Mouse (Mus musculus) cerebellum, postnatal 4 days (tissue): ENCODE data around the gene Spata16.

Experiments used
- DNase-seq, 2 experiments: peaks; one replicate each; pipeline ENCODE4 v3.0.0; 2022; ENCODE audit warnings: low spot score in 2 of 2, mixed read lengths in 1 of 2

Spata16 gene

GRCm38 (mm10) chr3:26970529-26970928, 333.1 kb downstream of the Spata16 start:
- DNase-seq = no peak

GRCm38 (mm10) chr3:26971276-26971675, 333.9 kb downstream of the Spata16 start:
- DNase-seq = no peak

DNA sequence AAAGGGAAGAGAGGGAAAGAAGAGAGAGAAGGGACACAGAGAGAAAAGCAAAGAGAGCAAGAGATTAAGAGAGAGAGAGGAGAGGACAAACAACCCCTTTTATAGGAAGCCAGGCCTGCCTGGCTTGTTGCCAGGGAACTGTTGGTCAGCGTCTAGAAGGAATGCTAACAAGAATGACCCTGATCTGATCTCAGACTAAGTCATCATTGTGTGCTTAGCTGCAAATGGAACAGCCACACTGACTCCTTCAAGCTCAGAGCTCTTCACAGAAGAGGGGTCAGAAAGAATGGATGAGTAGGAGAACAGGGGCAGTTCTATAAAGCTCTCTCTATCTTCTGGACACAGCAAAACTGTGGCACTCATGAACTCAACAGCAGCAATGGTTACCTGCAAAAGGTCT, 334.7 kb downstream of the Spata16 start:
- no peak for DNase-seq

DNA sequence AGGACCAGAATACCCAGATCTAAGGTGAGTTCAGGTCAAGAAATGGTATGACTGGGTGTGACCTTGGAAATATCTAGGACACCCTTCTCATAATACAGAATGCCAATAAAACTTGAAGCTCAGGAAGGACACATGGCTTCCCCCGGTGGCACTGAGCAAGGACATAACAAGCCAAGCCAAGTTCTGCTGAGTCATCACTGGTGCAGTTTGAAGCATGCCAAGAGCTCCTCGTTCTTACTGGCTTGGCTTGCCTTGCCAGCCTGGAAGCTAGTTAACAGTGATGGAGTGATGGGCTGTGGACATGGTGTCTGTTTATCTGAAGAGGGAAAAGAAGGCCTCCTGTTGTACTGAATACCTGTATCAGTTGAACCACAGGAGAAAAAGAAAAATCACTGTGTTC, 342.2 kb downstream of the Spata16 start:
- DNase-seq = no peak

GRCm38 (mm10) chr3:26980371-26980770, 343.0 kb downstream of the Spata16 start:
- no peak for DNase-seq

GRCm38 (mm10) chr3:26981979-26982623, 344.7 kb downstream of the Spata16 start:
- no peak for DNase-seq

DNA sequence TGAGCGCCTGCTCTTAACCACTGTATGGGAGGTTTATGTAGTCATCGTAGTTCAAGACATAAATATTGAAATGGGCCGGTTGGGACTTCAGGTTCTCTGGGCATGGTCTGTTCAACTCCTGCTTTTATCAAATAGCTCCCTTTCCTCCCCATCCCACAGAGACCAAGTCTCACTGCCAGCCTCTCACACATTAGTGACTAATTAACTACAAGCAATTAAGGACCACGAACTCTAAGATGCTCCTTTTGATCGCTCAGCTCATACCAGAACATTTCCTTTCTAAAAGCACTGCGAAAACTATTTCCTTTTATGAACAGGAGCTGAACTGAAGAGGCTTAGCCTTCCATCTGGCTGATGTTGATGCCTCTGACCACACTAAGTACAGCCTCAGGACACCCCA, 346.3 kb downstream of the Spata16 start:
- no peak for DNase-seq

DNA sequence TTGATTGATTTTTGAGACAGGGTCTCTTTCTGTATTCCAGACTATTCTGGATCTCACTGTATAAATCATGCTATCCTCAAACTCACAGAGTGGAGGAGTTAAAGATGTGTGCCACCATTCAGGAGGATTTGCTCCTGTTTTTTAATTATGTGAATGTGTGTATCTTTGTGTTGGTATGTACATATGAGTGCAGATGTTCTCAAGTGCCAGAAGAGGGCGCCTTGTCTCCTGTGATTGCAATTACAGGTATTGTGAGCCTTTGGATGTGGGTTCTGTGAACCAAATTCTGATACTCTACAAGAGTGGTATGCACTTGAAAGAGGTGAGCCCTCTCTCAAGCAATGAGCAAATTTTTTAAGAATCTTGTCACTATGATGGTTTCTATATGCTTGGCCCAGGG, 369.4 kb downstream of the Spata16 start:
- DNase-seq = no peak

DNA sequence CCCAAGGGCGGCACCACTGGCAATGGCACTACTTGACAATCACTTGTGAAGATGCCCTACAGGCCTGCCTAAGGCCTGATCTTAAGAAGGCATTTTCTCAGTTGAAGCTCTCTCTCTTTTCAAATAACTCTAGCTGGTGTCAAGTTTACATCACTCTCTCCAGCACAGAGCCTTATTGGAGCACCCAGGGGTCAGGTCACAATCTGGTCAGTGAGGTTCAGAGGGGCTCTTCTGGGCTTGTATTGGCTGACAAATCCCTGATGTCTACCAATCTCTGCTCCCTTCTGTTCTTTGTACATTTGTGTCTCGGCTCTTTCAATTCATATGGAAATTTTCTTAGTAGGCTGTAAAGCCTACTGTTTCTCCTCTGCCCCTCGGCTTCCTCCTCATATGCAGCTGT, 390.5 kb downstream of the Spata16 start:
- no peak for DNase-seq

DNA sequence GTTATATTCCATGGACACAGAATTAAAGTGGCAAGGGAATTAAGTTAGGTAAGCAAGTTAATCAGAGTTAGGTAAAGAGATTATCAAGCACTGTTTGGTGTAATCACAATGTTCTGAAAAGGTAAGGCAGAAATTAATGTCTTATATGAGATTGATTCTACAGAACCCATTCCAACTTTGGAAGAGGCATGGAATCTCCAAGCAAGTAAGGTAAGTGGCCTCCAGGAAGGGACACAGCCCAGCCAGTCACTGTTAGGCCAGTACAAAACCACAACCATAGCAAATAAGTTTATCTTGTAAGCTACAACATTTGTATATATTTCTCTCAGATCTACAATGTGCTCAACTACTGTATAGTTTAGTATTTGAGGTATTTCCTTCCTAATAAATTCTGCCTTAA, 391.1 kb downstream of the Spata16 start:
- DNase-seq = no peak

- no peak for DNase-seq
Observed at GRCm38 (mm10) chr3:27030067-27030857, 392.8 kb downstream of the Spata16 start.
